Mouse (Mus musculus) naive thymus-derived CD4-positive, alpha-beta T cell, adult 2 months (primary cell): ENCODE results near the gene Col4a5.

ENCODE experiments used
- DNase-seq: peaks from one replicate; pipeline ENCODE4 v3.0.0-alpha.2; 2011; ENCODE audit warnings: low read depth

Col4a5 gene

DNA sequence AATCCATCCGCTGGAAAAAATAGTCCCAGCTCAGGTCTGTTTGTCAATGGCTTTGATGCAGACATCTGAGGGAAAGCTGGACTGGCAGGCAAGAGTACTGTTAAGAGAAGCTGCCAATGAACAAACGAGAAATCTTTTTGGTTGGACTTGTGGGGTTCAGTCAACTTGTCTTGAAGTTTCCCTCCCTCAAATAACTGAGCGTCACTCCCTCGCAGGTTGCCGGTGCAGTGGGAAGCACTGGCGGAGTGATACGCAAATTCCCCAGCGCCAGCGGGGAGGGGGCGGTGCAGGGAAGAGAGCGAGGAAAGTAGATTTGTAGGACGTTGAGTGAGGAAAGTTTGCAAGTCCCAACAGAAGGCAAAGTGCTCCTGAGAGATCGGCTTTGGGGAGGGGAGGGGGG, at the start of gene Col4a5:
TSS of gene Col4a5 (plus strand) at position 276 of the 400 bp plus-strand sequence.
- DNase-seq: peak; percentile 0

DNA sequence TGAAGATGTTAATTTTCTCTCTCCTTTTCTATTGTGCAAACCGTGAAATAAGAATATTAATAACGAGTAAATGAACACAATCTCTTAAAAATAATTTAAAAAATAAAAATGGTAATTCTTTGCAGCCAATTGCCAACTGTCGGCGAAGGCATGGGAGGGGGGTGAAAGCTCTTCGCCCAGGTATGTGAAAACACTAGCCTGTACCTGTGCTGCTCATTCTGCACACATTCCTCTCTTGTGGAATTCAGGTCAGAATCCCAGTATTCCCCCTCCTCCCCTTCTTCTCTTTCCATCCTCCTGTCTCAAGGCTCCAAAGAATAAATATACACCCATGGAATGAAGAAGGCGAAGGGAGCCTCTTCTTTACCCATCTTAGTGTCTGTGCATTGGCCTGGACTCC, 38.4 kb upstream of the Col4a5 start:
- no peak for DNase-seq

DNA sequence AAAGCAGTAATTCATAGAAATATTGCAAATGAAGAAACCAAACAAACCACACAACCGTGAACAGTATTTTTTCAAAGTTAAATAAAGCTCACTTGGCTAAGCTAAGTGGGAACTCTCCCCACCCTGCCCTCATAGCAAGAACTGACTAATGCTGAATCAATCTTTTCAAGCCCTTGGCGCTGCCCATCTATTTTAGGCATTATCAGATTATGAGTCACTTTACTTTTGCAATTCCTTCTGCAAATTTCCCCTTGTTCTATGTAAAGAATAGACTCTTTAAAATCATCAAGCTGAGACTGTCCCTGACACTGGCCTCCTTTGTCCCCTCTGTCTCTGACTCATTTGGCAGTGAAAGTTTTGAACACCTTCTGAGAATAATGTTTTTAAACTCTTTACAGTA, 35.8 kb upstream of the Col4a5 start:
- no peak for DNase-seq

DNA sequence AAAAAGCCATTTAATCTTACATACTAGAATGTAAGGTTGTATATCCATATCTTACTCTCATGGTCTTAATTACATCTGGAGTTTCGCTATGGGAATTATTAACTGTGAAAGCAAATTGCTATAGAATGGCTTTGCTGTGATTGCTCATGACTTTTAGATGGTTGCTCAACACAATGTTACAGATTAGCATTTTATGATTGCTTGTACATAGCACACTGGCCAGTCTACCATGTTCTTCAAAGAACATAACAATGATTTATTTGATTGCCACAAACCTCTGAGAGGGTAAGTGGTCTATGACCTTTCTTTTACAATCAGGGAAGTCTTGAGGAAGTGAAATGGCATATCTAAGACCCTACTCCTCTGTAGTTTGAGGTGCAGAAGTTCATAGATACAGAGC, 27.2 kb upstream of the Col4a5 start:
- no peak for DNase-seq

DNA sequence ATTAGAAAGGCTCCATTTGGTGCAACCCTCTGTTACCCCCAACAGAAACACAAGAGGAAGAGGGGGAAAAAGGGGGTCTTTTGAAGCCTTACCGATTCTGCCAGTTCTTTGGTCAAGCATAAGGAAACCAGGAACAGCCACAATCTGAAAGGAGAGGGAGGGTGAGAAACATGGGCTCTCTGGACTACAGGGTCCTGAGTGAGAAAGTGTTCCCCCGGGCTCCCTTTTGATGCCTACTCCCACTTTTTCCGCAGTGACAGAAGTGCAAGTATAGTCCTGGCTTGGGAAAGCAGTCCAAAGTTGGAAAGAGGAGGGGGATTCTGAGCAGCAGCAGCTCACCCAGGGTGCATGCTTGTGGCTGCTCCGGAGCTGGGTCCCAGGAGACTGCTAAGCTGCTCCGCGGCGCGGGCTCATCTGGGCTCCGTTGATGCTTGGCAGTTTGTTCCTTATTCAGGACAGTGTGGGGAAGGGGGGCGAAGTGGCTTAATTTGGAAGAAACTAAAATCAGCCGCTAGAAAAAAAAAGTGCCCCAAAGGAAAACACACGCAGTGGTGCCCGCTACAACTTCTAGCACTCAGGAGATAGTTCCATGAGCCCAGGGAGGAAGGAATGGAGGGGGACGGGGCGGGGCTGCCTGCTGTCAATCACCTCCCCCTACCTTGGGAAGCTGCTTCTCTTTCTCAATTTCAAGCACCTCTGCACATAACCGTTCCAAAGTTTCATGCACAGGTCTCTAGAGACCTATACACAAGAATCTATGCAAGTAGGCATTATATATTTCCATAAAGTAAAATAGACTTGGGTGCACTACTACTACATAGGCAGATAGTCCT, 1.5 kb upstream of the Col4a5 start, which contains the start of gene Col4a6:
TSS of gene Col4a6 (minus strand) at position 607 of the 833 bp plus-strand sequence.
- no peak for DNase-seq

DNA sequence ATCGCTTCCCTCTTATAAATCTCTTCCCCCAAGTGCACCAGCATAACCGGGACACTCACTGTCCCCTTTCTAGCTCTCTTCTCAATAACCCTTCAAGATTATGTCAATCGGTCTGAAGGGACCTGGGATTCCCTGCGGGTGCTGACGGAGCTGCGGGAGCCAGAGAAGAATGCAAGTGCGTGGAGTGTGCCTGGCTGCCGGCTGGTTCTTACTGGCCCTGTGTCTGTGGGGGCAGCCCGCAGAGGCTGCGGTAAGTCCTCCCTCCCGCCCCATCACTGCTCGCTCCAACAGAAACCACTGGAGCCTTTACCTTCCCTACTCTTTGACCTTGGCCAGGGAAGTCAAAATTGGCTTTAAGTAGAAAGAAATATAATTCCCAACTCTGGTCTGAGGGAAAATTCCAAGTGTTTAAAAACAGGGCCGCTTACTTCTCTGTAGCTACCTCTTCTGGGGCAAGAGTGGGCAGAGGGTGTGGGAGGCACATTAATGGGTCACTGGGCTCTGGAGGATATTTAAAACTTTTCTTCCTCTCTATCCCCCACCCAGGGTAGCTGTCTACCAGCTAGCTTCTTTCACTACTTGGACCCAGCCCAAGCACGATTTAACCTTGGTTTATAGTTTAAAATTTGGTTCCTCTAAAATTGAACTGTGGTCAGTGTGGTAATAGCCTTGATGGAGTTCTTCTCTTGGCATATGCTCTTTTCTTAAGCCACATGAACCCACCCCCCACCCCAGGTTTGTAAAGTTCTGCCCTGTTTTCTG, 562 bp downstream of the Col4a5 start:
- no peak for DNase-seq

DNA sequence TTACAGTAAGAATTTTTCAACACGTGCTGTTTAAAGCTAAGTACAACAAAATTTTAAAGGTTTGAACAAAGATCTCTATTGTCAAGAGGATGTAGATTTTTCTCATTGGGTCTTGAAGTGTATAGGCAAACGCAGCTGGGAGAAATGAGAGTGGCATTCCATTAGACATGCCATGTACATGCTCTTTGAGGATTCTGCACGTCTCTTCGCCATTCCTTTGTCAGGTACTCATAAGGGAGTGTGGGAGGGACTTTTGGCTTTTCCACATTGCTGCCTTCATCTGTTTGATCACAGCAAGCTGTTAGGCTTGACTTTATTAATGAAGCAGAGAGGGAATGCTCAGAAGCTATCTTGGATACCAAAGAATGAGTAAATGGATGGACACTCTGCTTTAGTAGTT, 19.4 kb downstream of the Col4a5 start:
- no peak for DNase-seq

DNA sequence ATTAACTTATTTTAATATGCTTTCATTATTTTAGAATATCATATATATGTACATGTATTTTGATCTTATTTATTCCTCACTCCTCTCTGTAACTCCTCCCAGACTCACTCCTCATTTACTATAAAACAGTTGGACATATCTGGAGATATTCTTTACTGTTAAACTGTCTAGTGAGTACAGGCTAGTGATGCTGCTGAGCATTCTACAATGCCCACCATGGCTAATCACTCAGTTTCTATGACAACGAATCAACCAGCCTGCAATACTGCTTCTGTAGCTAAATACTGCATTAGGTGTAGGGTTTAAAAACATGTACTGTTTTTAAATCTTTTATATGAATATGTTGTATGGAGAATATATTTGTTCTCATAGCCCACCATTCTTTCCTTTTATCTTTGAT, 27.9 kb downstream of the Col4a5 start:
- no peak for DNase-seq

DNA sequence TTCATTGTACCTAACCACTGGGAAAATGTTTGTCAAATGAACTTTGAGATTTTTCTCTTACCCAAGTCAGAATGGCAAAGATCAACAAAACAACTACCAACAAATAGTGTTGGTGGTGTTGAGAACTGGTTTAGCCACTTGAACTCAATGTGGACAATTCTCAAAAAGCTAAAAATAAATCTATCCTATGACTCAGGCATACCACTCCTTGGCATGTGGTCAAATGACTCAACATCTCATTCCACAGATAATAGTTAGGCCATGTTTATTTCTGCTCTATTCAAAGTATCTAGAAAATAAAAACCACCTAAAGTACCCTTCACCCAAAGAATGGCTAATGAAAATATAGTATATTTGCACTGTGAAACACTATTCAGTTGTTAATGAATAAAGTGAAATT, 58.3 kb downstream of the Col4a5 start:
- DNase-seq: no peak

DNA sequence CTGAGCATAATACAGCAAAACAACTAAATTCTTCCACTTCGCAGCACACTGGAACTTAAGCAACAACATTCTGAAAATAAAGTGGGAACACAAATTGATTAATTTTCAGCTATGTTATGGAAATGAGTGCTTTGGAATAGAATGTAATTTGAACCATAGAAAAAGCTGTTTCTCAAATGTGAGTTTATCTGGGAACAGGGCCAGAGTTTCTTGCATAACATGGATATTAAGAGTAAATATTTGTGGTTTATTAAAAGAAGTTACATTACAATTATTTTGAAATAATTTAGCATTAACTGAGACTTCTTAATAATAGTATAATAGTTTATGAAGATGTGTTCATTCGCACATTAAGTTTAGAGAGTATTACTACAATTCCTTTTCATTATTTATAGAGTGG, 72.3 kb downstream of the Col4a5 start:
- DNase-seq: no peak

DNA sequence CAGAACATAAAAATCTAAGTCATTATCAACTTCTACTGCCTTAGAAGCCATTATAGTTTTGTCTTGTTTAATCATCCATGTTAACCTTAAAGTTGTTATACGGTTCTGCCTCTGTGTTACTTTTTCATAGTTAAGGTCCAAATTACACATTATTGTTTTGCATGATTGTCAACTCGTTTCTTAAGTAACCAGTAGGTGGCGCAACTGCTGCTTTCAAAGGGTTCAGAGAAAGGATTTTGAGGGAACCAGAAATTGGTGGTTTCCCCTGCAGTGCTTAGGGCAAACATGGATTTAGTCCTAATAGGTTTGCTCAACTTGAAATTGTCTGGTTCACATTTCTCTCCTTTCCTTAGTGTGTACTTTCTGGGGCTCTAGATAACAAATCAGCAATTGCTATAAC, 115.1 kb downstream of the Col4a5 start:
- DNase-seq: no peak

DNA sequence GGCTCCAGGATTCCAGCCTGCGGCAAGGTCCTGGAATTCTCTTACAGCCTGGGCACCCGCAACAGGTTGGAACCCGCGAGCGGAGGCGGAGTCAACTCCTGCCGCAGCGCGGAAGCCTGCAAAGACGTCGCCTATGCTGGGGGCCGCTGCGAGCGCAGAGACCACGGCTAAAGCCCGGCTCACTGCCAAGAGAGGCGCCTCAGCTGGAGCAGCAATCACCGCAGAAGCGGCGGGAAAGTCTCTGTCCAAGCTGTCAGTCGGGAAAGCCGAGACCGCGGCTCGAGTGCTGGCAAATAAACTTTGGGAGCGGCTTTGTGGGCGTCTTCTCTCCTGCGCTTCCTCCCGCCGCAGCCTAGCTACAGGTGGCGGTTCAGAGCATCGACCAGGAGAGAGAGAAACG, 246.5 kb downstream of the Col4a5 start:
- no peak for DNase-seq

DNA sequence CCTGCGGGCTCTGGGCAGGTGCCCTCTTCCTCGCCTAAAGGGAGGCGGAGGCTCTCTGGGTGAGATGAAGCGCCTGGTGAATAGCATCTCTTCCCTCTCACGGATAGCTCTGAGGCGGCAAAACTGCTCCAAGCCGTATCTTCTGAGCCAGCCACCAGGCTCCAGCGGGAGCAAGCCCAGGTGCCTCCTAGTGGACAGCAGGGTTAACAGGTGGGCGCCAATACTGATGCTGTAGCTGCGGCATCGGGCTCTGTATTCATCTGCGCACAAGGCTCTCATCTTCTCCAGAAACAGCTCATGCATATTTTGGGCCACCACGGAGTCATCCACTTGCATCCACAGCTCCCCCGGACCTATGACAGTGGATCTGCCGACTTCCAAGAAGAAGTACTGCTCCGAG, 248.8 kb downstream of the Col4a5 start:
- no peak for DNase-seq

DNA sequence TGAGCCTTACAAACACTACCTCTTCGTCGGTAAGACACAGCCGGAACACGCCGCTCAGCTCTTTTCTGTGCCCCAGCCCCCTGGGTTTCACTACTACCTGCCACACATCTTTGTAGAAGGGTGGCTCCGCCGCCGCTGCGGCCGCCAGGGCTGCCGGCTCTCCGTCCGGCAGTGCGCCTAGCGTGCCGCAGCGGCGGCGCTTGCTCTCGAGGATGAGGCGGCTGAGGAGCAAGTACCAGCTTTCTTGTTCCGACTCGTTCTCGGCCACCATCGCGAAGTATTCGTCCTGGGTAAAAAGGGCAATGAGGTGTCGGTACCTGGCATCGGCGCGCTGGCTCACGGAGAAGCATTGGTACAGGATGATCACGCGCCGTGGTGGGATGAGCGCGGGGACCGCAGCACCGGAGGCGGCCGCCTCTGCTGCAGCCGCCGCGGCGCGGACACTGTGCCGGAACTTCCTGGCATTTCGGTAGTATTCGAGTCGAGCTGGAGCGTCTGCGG, 249.3 kb downstream of the Col4a5 start:
- DNase-seq: no peak

DNA sequence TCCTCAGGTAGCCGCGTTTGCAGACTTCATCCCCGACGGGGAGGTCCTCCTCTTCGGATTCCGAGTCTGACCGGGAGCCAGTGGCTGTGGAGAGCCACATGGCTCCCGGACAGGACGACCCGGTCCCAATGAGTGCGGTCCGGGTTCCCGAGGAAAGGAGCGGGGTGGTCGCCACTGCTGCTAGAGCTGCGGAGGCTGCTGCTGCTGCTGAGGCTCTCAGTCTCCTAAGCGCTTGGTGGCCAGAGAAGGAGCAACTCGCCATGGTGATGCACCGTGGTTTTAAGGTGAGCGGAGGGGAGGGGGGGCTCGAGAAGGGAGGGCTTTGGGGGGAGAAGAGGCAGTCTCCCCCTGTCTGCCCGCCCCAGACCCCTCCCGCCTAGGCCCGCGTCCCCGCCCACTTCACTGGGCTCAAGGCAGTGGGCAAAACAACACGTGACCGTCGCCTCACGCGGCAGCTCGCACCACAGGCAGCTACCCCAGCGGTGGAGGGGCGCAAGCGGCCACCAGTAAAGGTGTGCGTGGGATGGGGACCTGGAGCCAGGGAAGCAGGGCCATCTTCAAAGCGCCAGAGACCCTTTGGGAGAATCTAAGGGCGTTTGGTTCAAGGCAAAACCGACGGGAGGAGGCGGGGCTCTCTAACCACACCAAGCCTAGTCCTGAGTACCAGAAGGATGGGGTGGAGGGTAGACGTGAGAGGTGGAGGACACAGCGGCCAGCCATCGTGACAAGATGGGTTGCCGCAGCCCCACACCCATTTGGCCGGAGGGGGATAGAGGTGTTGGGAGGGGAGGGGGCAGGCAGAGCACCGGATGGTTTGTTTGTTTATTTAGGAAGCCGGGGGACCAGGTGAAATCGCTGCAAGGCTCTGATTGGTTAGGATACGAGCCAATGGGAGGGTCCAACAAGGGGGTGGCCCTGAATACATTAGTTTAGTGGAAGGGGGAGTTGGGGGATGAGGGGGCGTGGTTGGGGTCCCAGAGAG, 250.0 kb downstream of the Col4a5 start, which contains the start of gene Irs4:
TSS of gene Irs4 (minus strand) at position 327 of the 982 bp plus-strand sequence.
- DNase-seq: no peak

DNA sequence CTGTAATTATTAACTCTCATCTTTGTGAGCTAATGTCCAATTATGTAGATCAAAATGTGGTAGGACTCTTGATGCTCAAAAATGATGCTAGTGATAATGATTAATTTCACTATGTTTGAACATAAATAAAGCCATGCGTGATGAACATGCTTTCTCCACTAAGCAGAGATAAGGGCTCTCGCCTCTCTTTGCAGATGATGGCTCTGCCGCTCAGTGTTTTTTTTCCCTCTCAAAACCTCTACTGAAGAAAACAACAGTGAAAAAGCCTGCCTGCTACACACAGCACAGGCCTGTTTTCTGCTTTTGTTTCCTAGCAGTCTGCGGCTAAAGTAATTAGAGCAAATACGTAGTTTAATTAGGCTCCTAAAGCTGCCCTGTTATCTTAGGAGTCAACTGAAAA, 254.4 kb downstream of the Col4a5 start:
- no peak for DNase-seq
